Mouse (Mus musculus) hindbrain, embryonic 14.5 days (tissue): ENCODE measurements at regions not wholly inside any gene's neighbourhood (a gene's known extent, or its start where the extent isn't known, plus 50 kb on each side); places are given as distances from the start of the nearest gene placed in this dataset.

Experiments
- ATAC-seq: fragments of 200-750 bp; cut with Nextera tagmentation; 2 replicates; pipeline ENCODE4 v1.8.0; 2017; ENCODE audit warnings: moderate number of reproducible peaks, mild to moderate bottlenecking, moderate TSS enrichment, moderate library complexity; ENCODE audit not compliant: low FRiP score
- DNase-seq: peaks from one replicate; pipeline ENCODE4 v3.0.0-alpha.2; 2015; ENCODE audit warnings: low spot score
- H3K27ac ChIP-seq: fragments of 300-500 bp; sonication (generic); 2 replicates; pipeline ENCODE4 v1.5.1; 2014; ENCODE audit warnings: mild to moderate bottlenecking, moderate library complexity
- H3K27me3 ChIP-seq: fragments of 300-500 bp; sonication (generic); 2 replicates; pipeline ENCODE4 v1.6.1; 2014; ENCODE audit warnings: mild to moderate bottlenecking, low read length, mixed read lengths; ENCODE audit not compliant: control insufficient read depth, insufficient read depth
- H3K36me3 ChIP-seq: fragments of 300-500 bp; sonication (generic); replicated peaks from 2 replicates; pipeline ENCODE4 v1.6.1; 2014; ENCODE audit not compliant: control insufficient read depth, insufficient read depth
- H3K4me1 ChIP-seq: fragments of 300-500 bp; sonication (generic); replicated peaks from 2 replicates; pipeline ENCODE4 v1.6.1; 2014; ENCODE audit warnings: antibody characterized with exemption, low read length, mixed read lengths; ENCODE audit not compliant: control insufficient read depth, insufficient read depth
- H3K4me2 ChIP-seq: fragments of 300-500 bp; sonication (generic); replicated peaks from 2 replicates; pipeline ENCODE4 v1.6.1; 2014; ENCODE audit warnings: mild to moderate bottlenecking, moderate library complexity
- H3K4me3 ChIP-seq: fragments of 300-500 bp; sonication (generic); replicated peaks from 2 replicates; pipeline ENCODE4 v1.5.1; 2014; ENCODE audit warnings: mild to moderate bottlenecking, low read length
- H3K9ac ChIP-seq: fragments of 300-500 bp; sonication (generic); 2 replicates; pipeline ENCODE4 v1.6.1; 2014
- H3K9me3 ChIP-seq: fragments of 300-500 bp; sonication (generic); 2 replicates; pipeline ENCODE4 v1.6.1; 2016; ENCODE audit warnings: low read length; ENCODE audit not compliant: control insufficient read depth
- WGBS: fragments of 180-500 bp; shearing (Covaris S2); extraction: QIAGEN DNeasy Blood & Tissue Kit; methylation state at CpG from one replicate; pipeline ENCODE4 v1.1.7; 2014; 5-methylcytosine and 5-hydroxymethylcytosine counted together

DNA sequence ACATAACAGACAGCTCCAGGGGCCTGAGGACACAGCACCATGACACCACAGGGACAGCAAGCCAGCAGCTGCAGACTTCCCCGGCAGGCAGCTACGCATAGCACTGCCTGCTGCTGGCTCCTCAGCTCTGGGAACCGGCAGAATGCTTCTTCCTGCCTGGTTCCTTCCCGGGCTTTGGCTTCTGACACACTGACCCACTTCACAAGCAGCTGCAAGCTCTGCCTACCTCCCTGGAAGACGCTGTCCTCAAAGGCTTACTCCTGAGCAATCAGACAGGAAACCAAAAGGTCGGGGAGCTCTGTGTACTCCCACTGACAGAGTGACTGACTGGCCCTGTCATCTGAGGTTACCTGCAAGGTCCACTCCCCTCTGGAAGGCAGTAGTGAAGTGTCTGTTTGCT is 159.5 kb upstream of the Zfp618 start:
- ATAC-seq: no peak
- Histone ChIP-seq H3K4me3 (no peak overlapping the region), H3K4me2 (no peak overlapping the region), H3K4me1 (no peaks in the 10 kb centered on the region), H3K9me3 (no peaks in the 10 kb centered on the region), H3K27ac (peak overlapping the region; percentile 38; the same call in 1 of the 2 replicates), H3K9ac (no peak overlapping the region), H3K36me3 (no peaks in the 10 kb centered on the region), H3K27me3 (no peaks in the 10 kb centered on the region)
- DNase-seq: no peak
- WGBS: 33% methylated on average over 6 of the region's 6 CpGs

DNA sequence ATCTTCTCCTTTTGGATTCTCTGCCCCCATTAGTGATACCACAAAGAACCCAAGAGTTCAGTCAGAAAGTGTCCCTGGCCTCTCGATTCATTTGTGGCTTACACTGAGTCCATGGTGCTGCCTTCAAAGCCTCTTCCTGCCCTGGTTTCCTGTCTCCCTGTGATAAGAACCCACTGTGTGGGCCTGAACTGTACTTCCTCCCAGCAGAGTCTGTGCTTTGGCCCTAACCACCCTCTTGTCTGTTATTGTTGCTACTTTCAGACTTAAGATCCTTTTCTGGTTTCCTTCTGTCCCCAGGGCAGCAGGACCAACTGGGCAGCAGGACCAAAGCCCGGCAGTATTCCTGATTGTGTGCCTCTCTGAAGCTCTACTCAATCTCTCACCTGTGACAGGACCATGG is 158.6 kb upstream of the Zfp618 start:
- Histone ChIP-seq H3K9ac (no peak overlapping the region), H3K4me1 (no peaks in the 10 kb centered on the region), H3K4me2 (no peak overlapping the region), H3K27me3 (no peaks in the 10 kb centered on the region), H3K27ac (no peak overlapping the region), H3K4me3 (no peak overlapping the region), H3K9me3 (no peaks in the 10 kb centered on the region), H3K36me3 (no peaks in the 10 kb centered on the region)
- ATAC-seq (no peak), DNase-seq (no peak)
- WGBS: 83% methylated on average over 2 of the region's 2 CpGs

DNA sequence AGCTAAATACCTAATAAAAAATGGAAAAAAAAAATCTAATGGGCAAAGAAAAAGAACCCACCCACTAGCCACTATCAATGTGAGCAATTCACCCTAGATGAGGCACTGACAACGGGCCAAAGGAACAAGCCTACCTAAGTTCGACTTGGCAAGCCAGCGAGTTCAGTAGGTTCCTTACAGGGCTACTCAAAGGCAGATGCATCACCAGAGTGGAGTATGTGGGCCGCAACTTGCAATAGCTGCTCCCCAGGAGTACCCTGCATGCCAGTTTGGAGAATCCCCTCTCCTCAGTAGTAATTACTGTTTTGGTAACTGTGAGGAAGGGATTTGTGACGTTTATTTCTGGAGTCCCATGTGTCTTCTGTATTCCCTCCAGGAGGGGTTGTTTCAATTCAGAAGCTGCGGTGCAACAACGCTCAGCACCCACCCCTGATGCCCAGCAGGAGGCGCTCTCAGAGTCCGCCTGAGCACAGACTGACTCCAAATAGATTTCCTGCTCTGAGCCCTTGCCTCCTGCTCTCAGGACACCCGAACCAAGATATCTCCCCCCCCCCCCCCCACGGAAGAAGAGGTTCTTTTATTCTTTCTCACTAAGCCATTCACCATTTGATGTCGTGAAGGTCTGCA is 157.3 kb upstream of the Zfp618 start:
- DNase-seq: no peak
- Histone ChIP-seq H3K9ac (no peak overlapping the region), H3K36me3 (no peaks in the 10 kb centered on the region), H3K27me3 (no peaks in the 10 kb centered on the region), H3K4me3 (no peak overlapping the region), H3K27ac (no peak overlapping the region), H3K4me2 (no peak overlapping the region), H3K4me1 (no peaks in the 10 kb centered on the region), H3K9me3 (no peaks in the 10 kb centered on the region)
- no peak for ATAC-seq
- WGBS: 67% methylated on average over 12 of the region's 12 CpGs

DNA sequence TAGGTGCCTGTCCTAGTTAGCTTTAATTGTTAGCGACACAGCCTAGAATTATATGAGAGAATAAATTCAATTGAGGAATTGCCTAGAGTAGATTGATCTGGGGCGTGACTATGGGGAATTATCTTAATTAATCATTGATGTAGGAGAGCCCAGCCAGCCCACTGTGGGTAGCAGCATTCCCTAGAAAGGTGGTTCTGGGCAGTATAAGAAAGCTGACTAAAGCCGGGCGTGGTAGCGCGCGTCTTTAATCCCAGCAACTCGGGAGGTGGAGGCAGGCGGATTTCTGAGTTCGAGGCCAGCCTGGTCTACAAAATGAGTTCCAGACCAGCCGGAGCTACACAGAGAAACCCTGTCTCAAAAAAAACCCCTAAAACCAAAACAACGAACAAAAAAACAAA is 156.8 kb upstream of the Zfp618 start:
- Histone ChIP-seq H3K9me3 (no peaks in the 10 kb centered on the region), H3K36me3 (no peaks in the 10 kb centered on the region), H3K27me3 (no peaks in the 10 kb centered on the region), H3K9ac (no peak overlapping the region), H3K4me2 (no peak overlapping the region), H3K4me3 (no peak overlapping the region), H3K27ac (no peak overlapping the region), H3K4me1 (no peaks in the 10 kb centered on the region)
- WGBS: 94% methylated on average over 12 of the region's 12 CpGs
- DNase-seq (no peak), ATAC-seq (no peak)

DNA sequence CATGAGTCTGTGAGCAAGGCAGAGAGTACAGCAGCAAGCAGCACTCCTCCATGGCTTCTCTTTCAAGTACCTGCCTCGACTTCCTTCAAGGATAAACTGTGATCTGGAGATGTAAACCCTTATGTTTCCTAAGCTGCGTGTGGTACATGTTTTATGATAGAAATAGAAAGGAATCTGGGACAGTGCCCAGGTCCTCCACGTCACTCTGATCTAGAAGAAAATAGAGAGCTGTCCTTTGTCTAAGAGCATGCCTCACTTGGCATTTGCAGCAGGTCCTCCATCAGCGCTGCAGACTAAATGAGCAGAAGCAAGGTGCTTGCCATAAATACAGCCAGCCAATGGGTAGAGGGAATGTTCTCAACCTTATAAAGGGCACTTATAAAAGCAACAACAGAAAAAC is 156.3 kb upstream of the Zfp618 start:
- Histone ChIP-seq H3K4me1 (no peaks in the 10 kb centered on the region), H3K9ac (no peak overlapping the region), H3K4me2 (no peak overlapping the region), H3K27me3 (no peaks in the 10 kb centered on the region), H3K27ac (no peak overlapping the region), H3K4me3 (no peak overlapping the region), H3K36me3 (no peaks in the 10 kb centered on the region), H3K9me3 (no peaks in the 10 kb centered on the region)
- DNase-seq (no peak), ATAC-seq (no peak)
- 79% methylated on average over 4 of the region's 4 CpGs for WGBS

DNA sequence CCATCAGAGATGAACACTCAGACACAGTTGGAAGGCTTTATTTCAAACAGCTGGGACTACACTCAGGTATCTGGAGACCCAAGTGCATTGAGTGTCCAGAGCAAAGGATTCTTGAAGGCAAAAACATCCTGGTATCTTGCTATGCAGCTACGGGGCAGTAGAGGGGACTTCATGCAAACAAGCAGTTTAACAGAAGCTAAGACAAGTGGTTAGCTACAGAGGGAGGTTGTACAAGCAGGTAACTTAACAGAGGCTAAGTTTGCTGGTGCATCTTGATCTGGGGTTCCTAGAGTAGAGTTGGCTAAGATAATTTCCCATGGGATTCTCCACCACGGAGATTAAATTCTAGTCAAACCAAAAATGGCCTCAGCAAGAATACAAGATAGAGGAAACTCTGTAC is 145.5 kb upstream of the Zfp618 start:
- WGBS: 94% methylated on average over 2 of the region's 2 CpGs
- H3K9ac ChIP-seq: no peak overlapping the region
- no peak overlapping the region for H3K27ac ChIP-seq
- DNase-seq (no peak), ATAC-seq (no peak)
- H3K27me3 ChIP-seq: no peaks in the 10 kb centered on the region
- H3K4me1 ChIP-seq: no peaks in the 10 kb centered on the region
- H3K4me3 ChIP-seq: no peak overlapping the region
- H3K9me3 ChIP-seq: no peaks in the 10 kb centered on the region
- H3K4me2 ChIP-seq: no peak overlapping the region
- H3K36me3 ChIP-seq: no peaks in the 10 kb centered on the region

DNA sequence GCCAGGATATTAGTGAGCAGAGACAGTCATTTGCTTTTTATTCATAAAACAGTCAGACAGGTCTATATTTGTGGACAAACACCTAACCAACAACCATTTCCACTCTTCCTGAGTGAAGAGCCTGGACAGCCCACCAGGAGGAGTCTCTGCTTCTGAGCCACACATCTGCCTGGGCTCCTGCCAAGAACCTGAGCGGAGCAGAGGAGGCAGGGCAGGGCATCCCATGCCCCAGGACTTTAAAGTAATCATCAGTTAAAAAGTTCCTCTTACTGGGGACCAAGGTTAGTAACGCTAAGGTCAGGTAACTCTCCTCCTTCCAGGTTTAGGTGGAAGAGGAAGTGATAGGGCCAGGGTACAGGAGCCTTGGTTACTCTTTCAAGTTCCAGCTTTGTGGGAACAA is 144.1 kb upstream of the Zfp618 start:
- WGBS: 67% methylated on average over 2 of the region's 2 CpGs
- H3K4me1 ChIP-seq: no peaks in the 10 kb centered on the region
- H3K27me3 ChIP-seq: no peaks in the 10 kb centered on the region
- ATAC-seq (no peak), DNase-seq (no peak)
- no peak overlapping the region for H3K27ac ChIP-seq
- H3K4me2 ChIP-seq: no peak overlapping the region
- H3K9ac ChIP-seq: no peak overlapping the region
- H3K4me3 ChIP-seq: no peak overlapping the region
- H3K36me3 ChIP-seq: no peaks in the 10 kb centered on the region
- H3K9me3 ChIP-seq: no peaks in the 10 kb centered on the region

DNA sequence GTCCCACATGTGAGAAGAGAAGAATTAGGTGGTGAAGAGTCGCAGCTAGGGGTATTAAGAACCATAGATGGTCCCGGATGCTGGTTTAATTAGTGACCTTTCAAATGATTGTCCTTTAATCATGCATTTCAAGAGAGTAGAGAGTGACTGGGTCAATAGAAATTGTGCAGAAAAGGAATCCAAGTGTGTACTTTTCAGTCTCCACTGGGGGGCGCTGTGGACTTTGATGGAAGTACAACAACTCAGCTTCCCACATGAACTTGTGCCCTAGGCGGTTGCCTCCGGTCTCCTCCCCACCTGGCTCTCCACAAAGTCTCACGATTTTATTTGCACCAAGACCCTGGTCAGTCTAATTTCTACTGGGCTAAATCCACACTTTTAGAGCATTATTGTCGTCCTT is 142.8 kb upstream of the Zfp618 start:
- DNase-seq (peak; percentile 66), ATAC-seq (no peak)
- no peaks in the 10 kb centered on the region for H3K27me3 ChIP-seq

DNA sequence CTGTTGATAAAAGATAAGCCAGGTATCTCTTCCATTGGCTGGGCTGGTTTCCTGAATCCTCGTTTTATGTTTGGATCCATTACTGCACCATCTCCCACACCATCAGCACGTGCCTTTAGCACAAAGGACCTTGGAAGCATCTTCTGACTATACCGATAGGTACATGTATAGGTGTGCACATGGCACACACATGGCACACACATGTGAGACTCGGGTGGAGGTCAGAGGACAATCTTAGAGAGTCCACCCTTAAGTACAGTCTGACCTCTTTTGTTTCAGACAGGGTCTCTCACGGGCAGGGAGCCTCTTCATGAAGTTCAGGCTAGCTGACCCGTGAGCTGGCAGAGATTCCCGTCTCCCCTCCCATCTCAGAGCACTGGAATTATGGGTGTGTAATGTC is 142.3 kb upstream of the Zfp618 start:
- Histone ChIP-seq H3K4me3 (no peak overlapping the region), H3K9me3 (no peaks in the 10 kb centered on the region), H3K27ac (no peak overlapping the region), H3K36me3 (no peaks in the 10 kb centered on the region), H3K4me2 (no peak overlapping the region), H3K27me3 (no peaks in the 10 kb centered on the region), H3K4me1 (no peaks in the 10 kb centered on the region), H3K9ac (no peak overlapping the region)
- 76% methylated on average over 7 of the region's 7 CpGs for WGBS
- ATAC-seq: 0 out of 2 replicates have a peak, but pooled peaks have one; percentile 13
- DNase-seq: no peak

More for the DNA sequence above, 142.8 kb upstream of the Zfp618 start:
- H3K4me3 ChIP-seq: no peak overlapping the region
- no peak overlapping the region for H3K9ac ChIP-seq
- no peak overlapping the region for H3K27ac ChIP-seq
- no peaks in the 10 kb centered on the region for H3K9me3 ChIP-seq
- 43% methylated on average over 7 of the region's 7 CpGs for WGBS
- no peak overlapping the region for H3K4me2 ChIP-seq
- no peaks in the 10 kb centered on the region for H3K36me3 ChIP-seq
- no peaks in the 10 kb centered on the region for H3K4me1 ChIP-seq
